Mouse (Mus musculus) lung, embryonic 14.5 days (tissue): ENCODE measurements around the gene Slc44a2. TPM values are rescaled to one million over a fixed set of nuclear protein-coding genes. Genes with fewer than 3 reads are reported as not detected.
A peak's percentile ranks its signal among the peaks of the same experiment; 100 is the strongest.
"Not testable (repeated sequence)": the region's sequence is repeated elsewhere in the genome, so short reads cannot be mapped to it uniquely, and the experiment has no call there.

Source experiments
- ATAC-seq: fragments of 200-750 bp; cut with Nextera tagmentation; 2 replicates; pipeline ENCODE4 v1.8.0; 2017; ENCODE audit warnings: mild to moderate bottlenecking, moderate TSS enrichment, moderate library complexity; ENCODE audit not compliant: insufficient read depth
- DNase-seq: peaks from one replicate; pipeline ENCODE4 v3.0.0-alpha.2; 2015
- H3K27ac ChIP-seq: fragments of 300-500 bp; sonication (generic); 2 replicates; pipeline ENCODE4 v1.5.1; 2014; ENCODE audit warnings: low read depth, mild to moderate bottlenecking, moderate library complexity
- H3K27me3 ChIP-seq: fragments of 300-500 bp; sonication (generic); 2 replicates; pipeline ENCODE4 v1.6.1; 2014; ENCODE audit warnings: low read length, control low read depth; ENCODE audit not compliant: insufficient read depth
- H3K36me3 ChIP-seq: fragments of 300-500 bp; sonication (generic); 2 replicates; pipeline ENCODE4 v1.6.1; 2014; ENCODE audit warnings: control low read depth; ENCODE audit not compliant: insufficient read depth
- H3K4me1 ChIP-seq: fragments of 300-500 bp; sonication (generic); 2 replicates; pipeline ENCODE4 v1.6.1; 2014; ENCODE audit warnings: antibody characterized with exemption, control low read depth; ENCODE audit not compliant: insufficient read depth
- H3K4me2 ChIP-seq: fragments of 300-500 bp; sonication (generic); 2 replicates; pipeline ENCODE4 v1.6.1; 2014; ENCODE audit warnings: mild to moderate bottlenecking
- H3K4me3 ChIP-seq: fragments of 300-500 bp; sonication (generic); 2 replicates; pipeline ENCODE4 v1.5.1; 2014; ENCODE audit warnings: low read depth, low read length
- H3K9ac ChIP-seq: fragments of 300-500 bp; sonication (generic); 2 replicates; pipeline ENCODE4 v1.6.1; 2014
- H3K9me3 ChIP-seq: fragments of 300-500 bp; sonication (generic); 2 replicates; pipeline ENCODE4 v1.6.1; 2016; ENCODE audit warnings: low read depth, low read length, control low read depth
- CTCF ChIP-seq: IDR thresholded peaks from 2 replicates; pipeline ENCODE4 v1.5.1; 2016; ENCODE audit warnings: antibody characterized with exemption, low read depth
- WGBS: fragments of 180-500 bp; shearing (Covaris S2); extraction: QIAGEN DNeasy Blood & Tissue Kit; methylation state at CpG from one replicate; pipeline ENCODE4 v1.1.7; 2014; 5-methylcytosine and 5-hydroxymethylcytosine counted together
- polyA plus RNA-seq: library from polyadenylated mRNA; unstranded; fragments of >200 nt; fragmentation: Nextera tagmentation; extraction: Ambion mirVana; gene quantifications from 2 replicates; pipeline ENCODE4 v1.2.1, GENCODE M21; 2014

Slc44a2 gene
- polyA plus RNA-seq, 1 experiment from 2014 or later, result 122 TPM

GRCm38 (mm10) chr9:21288404-21289336 is 31.8 kb upstream of the Slc44a2 start:
- no peak for TF ChIP-seq CTCF
- peak overlapping the region; percentile 75 for H3K4me2 ChIP-seq
- 69% methylated on average over 13 of the region's 13 CpGs for WGBS
- peaks cover 21% of the 10 kb centered on the region; the same call in 1 of the 2 replicates for H3K4me1 ChIP-seq
- no peak for ATAC-seq
- peaks cover 16% of the 10 kb centered on the region for H3K36me3 ChIP-seq
- H3K27ac ChIP-seq, result peak overlapping the region; percentile 72
- peak overlapping the region; percentile 28 for H3K9ac ChIP-seq
- DNase-seq, result peak; percentile 65
- no peaks in the 10 kb centered on the region for H3K27me3 ChIP-seq
- no peaks in the 10 kb centered on the region for H3K9me3 ChIP-seq
- H3K4me3 ChIP-seq, result peak overlapping the region; percentile 82

GRCm38 (mm10) chr9:21289337-21289671 is 31.2 kb upstream of the Slc44a2 start:
- no peak overlapping the region for H3K27ac ChIP-seq
- ATAC-seq, result no peak

GRCm38 (mm10) chr9:21290589-21290988 is 29.9 kb upstream of the Slc44a2 start:
- Histone ChIP-seq H3K27ac (peak overlapping the region; percentile 78), H3K4me1 (peaks cover 21% of the 10 kb centered on the region; the same call in 1 of the 2 replicates), H3K9me3 (no peaks in the 10 kb centered on the region), H3K36me3 (no peaks in the 10 kb centered on the region), H3K9ac (peak overlapping the region; percentile 71), H3K4me3 (peak overlapping the region; percentile 61), H3K4me2 (peak overlapping the region; percentile 75), H3K27me3 (no peaks in the 10 kb centered on the region)
- DNase-seq (no peak), ATAC-seq (no peak)
- WGBS, result under 1% methylated on average over 20 of the region's 20 CpGs
- no peak for TF ChIP-seq CTCF

More at GRCm38 (mm10) chr9:21289337-21289671, 31.2 kb upstream of the Slc44a2 start:
- no peaks in the 10 kb centered on the region for H3K27me3 ChIP-seq
- peak overlapping the region; percentile 71; the same call in 1 of the 2 replicates for H3K9ac ChIP-seq
- H3K36me3 ChIP-seq, result peaks cover 9% of the 10 kb centered on the region
- 68% methylated on average over 2 of the region's 2 CpGs for WGBS
- H3K4me3 ChIP-seq, result peak overlapping the region; percentile 61
- H3K9me3 ChIP-seq, result no peaks in the 10 kb centered on the region
- peaks cover 21% of the 10 kb centered on the region; the same call in 1 of the 2 replicates for H3K4me1 ChIP-seq
- DNase-seq, result no peak
- TF ChIP-seq CTCF, result no peak
- peak overlapping the region; percentile 75 for H3K4me2 ChIP-seq

- Histone ChIP-seq H3K9me3 (no peaks in the 10 kb centered on the region), H3K27me3 (no peaks in the 10 kb centered on the region), H3K36me3 (no peaks in the 10 kb centered on the region), H3K9ac (peak within 1 kb of the TSS; percentile 71), H3K4me3 (peak within 1 kb of the TSS; percentile 61), H3K4me1 (peaks cover 21% of the 10 kb centered on the region; the same call in 1 of the 2 replicates), H3K27ac (peak within 1 kb of the TSS; percentile 91), H3K4me2 (peak within 1 kb of the TSS; percentile 75)
- ATAC-seq (peak; percentile 97), DNase-seq (peak; percentile 100)
- TF ChIP-seq CTCF, result peak; percentile 45
- WGBS, result under 1% methylated on average over 51 of the region's 51 CpGs
Observed at GRCm38 (mm10) chr9:21291022-21291787, 29.3 kb upstream of the Slc44a2 start, which contains the start of gene Cdkn2d. Gene Cdkn2d (minus strand): TSS chr9:21291407.

- Histone ChIP-seq H3K4me3 (peak overlapping the region; percentile 61), H3K27ac (peak overlapping the region; percentile 91), H3K9ac (peak overlapping the region; percentile 53), H3K4me2 (peak overlapping the region; percentile 59), H3K4me1 (peaks cover 15% of the 10 kb centered on the region; the same call in 1 of the 2 replicates)
- not testable (repeated sequence) for DNase-seq, H3K36me3 ChIP-seq, H3K9me3 ChIP-seq, ATAC-seq, H3K27me3 ChIP-seq
- 10% methylated on average over 7 of the region's 7 CpGs for WGBS
Observed at GRCm38 (mm10) chr9:21291868-21292267, 28.6 kb upstream of the Slc44a2 start.

GRCm38 (mm10) chr9:21292271-21292670 is 28.2 kb upstream of the Slc44a2 start:
- DNase-seq, result no peak
- Histone ChIP-seq H3K36me3 (no peaks in the 10 kb centered on the region), H3K4me3 (no peak overlapping the region), H3K9me3 (no peaks in the 10 kb centered on the region), H3K4me2 (peak overlapping the region; percentile 59), H3K27me3 (no peaks in the 10 kb centered on the region), H3K27ac (no peak overlapping the region), H3K9ac (no peak overlapping the region), H3K4me1 (peaks cover 12% of the 10 kb centered on the region; the same call in 1 of the 2 replicates)
- no peak for TF ChIP-seq CTCF
- ATAC-seq, result no peak
- WGBS, result 87% methylated on average over 3 of the region's 3 CpGs

GRCm38 (mm10) chr9:21299014-21299413 is 21.5 kb upstream of the Slc44a2 start:
- no peak overlapping the region for H3K4me2 ChIP-seq
- DNase-seq, result no peak
- no peaks in the 10 kb centered on the region for H3K9me3 ChIP-seq
- no peak overlapping the region for H3K4me3 ChIP-seq
- no peak for ATAC-seq
- H3K27me3 ChIP-seq, result no peaks in the 10 kb centered on the region
- no peaks in the 10 kb centered on the region for H3K4me1 ChIP-seq
- no peak for TF ChIP-seq CTCF
- WGBS, result 81% methylated on average over 10 of the region's 10 CpGs
- H3K9ac ChIP-seq, result no peak overlapping the region
- 0 out of 2 replicates have a peak, but pooled peaks cover 6% of the 10 kb centered on the region for H3K36me3 ChIP-seq
- H3K27ac ChIP-seq, result no peak overlapping the region
